Mouse (Mus musculus) liver, embryonic 14.5 days (tissue): ENCODE measurements around the gene Slc17a4.

ENCODE experiments used
- CTCF ChIP-seq: IDR thresholded peaks from 2 replicates; pipeline ENCODE4 v1.5.1; 2016; ENCODE audit warnings: antibody characterized with exemption, low read depth, control low read depth
- EP300 ChIP-seq: IDR thresholded peaks from 2 replicates; pipeline ENCODE4 v1.6.1; 2016; ENCODE audit warnings: antibody characterized with exemption, low read depth

- TF ChIP-seq CTCF (no peak), EP300 (no peak)
These were observed 7.9 kb downstream of the Slc17a4 start for GRCm38 (mm10) chr13:23906906-23907305.
